Mouse (Mus musculus) MEL (cell line): ENCODE data around the gene Nrxn2. TPM values are rescaled to one million over a fixed set of nuclear protein-coding genes. Genes with fewer than 3 reads are reported as not detected.

ENCODE experiments used
- DNase-seq: peaks from one replicate; pipeline ENCODE4 v3.0.0; 2011; ENCODE audit warnings: low read depth, low spot score
- H3K27ac ChIP-seq: 2 replicates; pipeline ENCODE4 v1.5.1; 2012; ENCODE audit warnings: low read depth, mild to moderate bottlenecking, control low read depth, low read length, moderate library complexity; ENCODE audit not compliant: control insufficient read depth
- H3K27me3 ChIP-seq, 2 experiments: fragments of 150-350 bp in 1 of 2; sonication (generic) in 1 of 2; 2 replicates each; pipeline ENCODE4 v1.6.1; 2012; ENCODE audit warnings: low read length in 2 of 2, mild to moderate bottlenecking in 2 of 2, improper control_type of control experiment in 1 of 2, moderate library complexity in 1 of 2; ENCODE audit not compliant: insufficient read depth in 2 of 2, control insufficient read depth in 1 of 2
- H3K36me3 ChIP-seq, 2 experiments: 2 replicates each; pipeline ENCODE4 v1.6.1; 2012 to 2014; ENCODE audit warnings: low read length in 2 of 2, improper control_type of control experiment in 1 of 2, inconsistent platforms in 1 of 2, mild to moderate bottlenecking in 1 of 2; ENCODE audit not compliant: insufficient read depth in 2 of 2, control insufficient read depth in 1 of 2
- H3K4me1 ChIP-seq, 2 experiments: fragments of 150-350 bp in 1 of 2; sonication (generic) in 1 of 2; 2 replicates each; pipeline ENCODE4 v1.6.1; 2012; ENCODE audit warnings: low read length in 2 of 2, improper control_type of control experiment in 1 of 2, mild to moderate bottlenecking in 1 of 2; ENCODE audit not compliant: insufficient read depth in 2 of 2, control insufficient read depth in 1 of 2
- H3K4me3 ChIP-seq, 2 experiments: fragments of 150-350 bp in 1 of 2; sonication (generic) in 1 of 2; 2 replicates each; pipeline ENCODE4 v1.5.1; 2012; ENCODE audit warnings: low read depth in 2 of 2, low read length in 2 of 2, mild to moderate bottlenecking in 2 of 2, moderate library complexity in 2 of 2, control low read depth in 1 of 2, improper control_type of control experiment in 1 of 2; ENCODE audit not compliant: control insufficient read depth in 1 of 2, insufficient read depth in 1 of 2
- H3K79me2 ChIP-seq: 2 replicates; pipeline ENCODE4 v1.6.1; 2012; ENCODE audit warnings: mild to moderate bottlenecking, low read length, moderate library complexity; ENCODE audit not compliant: control insufficient read depth, poor library complexity, insufficient read depth
- H3K9ac ChIP-seq: 2 replicates; pipeline ENCODE4 v1.6.1; 2012; ENCODE audit warnings: low read depth, mild to moderate bottlenecking, control low read depth, low read length, moderate library complexity; ENCODE audit not compliant: control insufficient read depth, poor library complexity, severe bottlenecking
- H3K9me3 ChIP-seq: fragments of 150-350 bp; sonication (generic); replicated peaks from 2 replicates; pipeline ENCODE4 v1.6.1; 2012; ENCODE audit warnings: mild to moderate bottlenecking, low read length, improper control_type of control experiment, moderate library complexity; ENCODE audit not compliant: insufficient read depth
- BHLHE40 ChIP-seq: IDR thresholded peaks from 2 replicates; pipeline ENCODE4 v1.6.1; 2012; ENCODE audit warnings: low read depth, mild to moderate bottlenecking, inconsistent platforms, low read length, improper control_type of control experiment, borderline replicate concordance
- CHD1 ChIP-seq: IDR thresholded peaks from 2 replicates; pipeline ENCODE4 v1.6.1; 2012; ENCODE audit warnings: low read depth, mild to moderate bottlenecking, inconsistent platforms, low read length, improper control_type of control experiment
- CHD2 ChIP-seq: IDR thresholded peaks from 2 replicates; pipeline ENCODE4 v1.6.1; 2011; ENCODE audit warnings: low read length, improper control_type of control experiment
- CTCF ChIP-seq, 3 experiments: IDR thresholded peaks in 2 of 3; conservative IDR thresholded peaks in 1 of 3; 2 replicates each; pipeline ENCODE4 v1.5.1; 2011 to 2012; ENCODE audit warnings: low read length in 3 of 3, low read depth in 2 of 3, mild to moderate bottlenecking in 2 of 3, improper control_type of control experiment in 1 of 3, inconsistent platforms in 1 of 3, mixed read lengths in 1 of 3, moderate library complexity in 1 of 3; ENCODE audit not compliant: control insufficient read depth in 1 of 3, insufficient read depth in 1 of 3, poor library complexity in 1 of 3, severe bottlenecking in 1 of 3
- E2F4 ChIP-seq: IDR thresholded peaks from 2 replicates; pipeline ENCODE4 v1.6.1; 2011; ENCODE audit warnings: low read depth, low read length, improper control_type of control experiment, borderline replicate concordance
- ELF1 ChIP-seq: IDR thresholded peaks from 2 replicates; pipeline ENCODE4 v1.6.1; 2014; ENCODE audit warnings: low read depth, mild to moderate bottlenecking, inconsistent platforms, low read length, improper control_type of control experiment, moderate library complexity
- ETS1 ChIP-seq: IDR thresholded peaks from 2 replicates; pipeline ENCODE4 v1.6.1; 2012; ENCODE audit warnings: low read depth, mild to moderate bottlenecking, inconsistent platforms, low read length, improper control_type of control experiment, moderate library complexity
- HCFC1 ChIP-seq: IDR thresholded peaks from 2 replicates; pipeline ENCODE4 v1.6.1; 2012; ENCODE audit warnings: low read depth, mild to moderate bottlenecking, inconsistent platforms, low read length, improper control_type of control experiment, moderate library complexity
- KAT2A ChIP-seq: conservative IDR thresholded peaks from 2 replicates; pipeline ENCODE4 v1.6.1; 2012; ENCODE audit warnings: low read depth, low read length, improper control_type of control experiment, inconsistent platforms
- MAX ChIP-seq: IDR thresholded peaks from 2 replicates; pipeline ENCODE4 v1.6.1; 2011; ENCODE audit warnings: low read length, improper control_type of control experiment
- MAZ ChIP-seq: IDR thresholded peaks from 2 replicates; pipeline ENCODE4 v1.6.1; 2012; ENCODE audit warnings: low read depth, mild to moderate bottlenecking, inconsistent platforms, low read length, improper control_type of control experiment
- MEF2A ChIP-seq: IDR thresholded peaks from 2 replicates; pipeline ENCODE4 v1.6.1; 2014; ENCODE audit warnings: low read depth, mild to moderate bottlenecking, inconsistent platforms, low read length, improper control_type of control experiment; ENCODE audit not compliant: poor library complexity, insufficient replicate concordance, severe bottlenecking; ENCODE audit errors: extremely low read depth
- MXI1 ChIP-seq: IDR thresholded peaks from 2 replicates; pipeline ENCODE4 v1.6.1; 2011; ENCODE audit warnings: mild to moderate bottlenecking, low read depth, low read length, improper control_type of control experiment
- MYC ChIP-seq: IDR thresholded peaks from 2 replicates; pipeline ENCODE4 v1.6.1; 2011; ENCODE audit warnings: low read depth, mild to moderate bottlenecking, low read length, improper control_type of control experiment, moderate library complexity
- NRF1 ChIP-seq: IDR thresholded peaks from 2 replicates; pipeline ENCODE4 v1.6.1; 2014; ENCODE audit warnings: low read depth, mild to moderate bottlenecking, inconsistent platforms, low read length, improper control_type of control experiment, moderate library complexity; ENCODE audit not compliant: poor library complexity, insufficient read depth, severe bottlenecking
- POLR2A ChIP-seq, 2 experiments: IDR thresholded peaks; 2 replicates each; pipeline ENCODE4 v1.6.1; 2011 to 2012; ENCODE audit warnings: low read length in 2 of 2, mild to moderate bottlenecking in 2 of 2, control low read depth in 1 of 2, improper control_type of control experiment in 1 of 2, low read depth in 1 of 2, moderate library complexity in 1 of 2; ENCODE audit not compliant: control insufficient read depth in 1 of 2, insufficient read depth in 1 of 2, poor library complexity in 1 of 2
- POLR2AphosphoS2 ChIP-seq: IDR thresholded peaks from 2 replicates; pipeline ENCODE4 v1.6.1; 2011; ENCODE audit warnings: low read length, improper control_type of control experiment
- POLR2AphosphoS5 ChIP-seq: IDR thresholded peaks from 2 replicates; pipeline ENCODE4 v1.6.1; 2012; ENCODE audit warnings: low read depth, borderline replicate concordance, mild to moderate bottlenecking, inconsistent platforms, low read length, moderate library complexity, mixed read lengths
- RAD21 ChIP-seq: IDR thresholded peaks from 2 replicates; pipeline ENCODE4 v1.6.1; 2011; ENCODE audit warnings: mild to moderate bottlenecking, low read depth, low read length, improper control_type of control experiment
- RCOR1 ChIP-seq: IDR thresholded peaks from 2 replicates; pipeline ENCODE4 v1.6.1; 2012; ENCODE audit warnings: low read depth, mild to moderate bottlenecking, inconsistent platforms, low read length, improper control_type of control experiment
- SIN3A ChIP-seq: IDR thresholded peaks from 2 replicates; pipeline ENCODE4 v1.6.1; 2012; ENCODE audit warnings: low read length, improper control_type of control experiment, inconsistent platforms
- SMC3 ChIP-seq: IDR thresholded peaks from 2 replicates; pipeline ENCODE4 v1.6.1; 2011; ENCODE audit warnings: low read depth, low read length, improper control_type of control experiment
- TBP ChIP-seq: IDR thresholded peaks from 2 replicates; pipeline ENCODE4 v1.8.0; 2011; ENCODE audit warnings: low read depth, low read length, improper control_type of control experiment
- TCF12 ChIP-seq: IDR thresholded peaks from 2 replicates; pipeline ENCODE4 v1.6.1; 2014; ENCODE audit warnings: low read depth, mild to moderate bottlenecking, inconsistent platforms, low read length, improper control_type of control experiment, moderate library complexity
- USF2 ChIP-seq, 2 experiments: IDR thresholded peaks; 2 replicates each; pipeline ENCODE4 v1.6.1; 2011 to 2012; ENCODE audit warnings: improper control_type of control experiment in 2 of 2, low read length in 2 of 2, borderline replicate concordance in 1 of 2, inconsistent platforms in 1 of 2, low read depth in 1 of 2, mild to moderate bottlenecking in 1 of 2; ENCODE audit not compliant: insufficient read depth in 1 of 2
- ZKSCAN1 ChIP-seq: IDR thresholded peaks from 2 replicates; pipeline ENCODE4 v1.6.1; 2012; ENCODE audit warnings: low read depth, mild to moderate bottlenecking, inconsistent platforms, low read length, improper control_type of control experiment, moderate library complexity
- ZMIZ1 ChIP-seq: IDR thresholded peaks from 2 replicates; pipeline ENCODE4 v1.6.1; 2012; ENCODE audit warnings: low read depth, mild to moderate bottlenecking, inconsistent platforms, low read length, improper control_type of control experiment, moderate library complexity
- polyA plus RNA-seq, 2 experiments: library from polyadenylated mRNA; stranded (reverse) in 1 of 2; unstranded in 1 of 2; fragments of >175 nt in 1 of 2; fragments of >200 nt in 1 of 2; gene quantifications; 2 replicates each; pipeline versions ENCODE4 v1.2.1 to v1.2.4; 2012; ENCODE audit warnings: low replicate concordance in 2 of 2, low read depth in 1 of 2; ENCODE audit not compliant: insufficient read length in 2 of 2, insufficient read depth in 1 of 2, missing spikeins in 1 of 2
- total RNA-seq: library from RNA; depleted of rRNA; stranded (reverse); fragments of 300-350 nt; gene quantifications from 2 replicates; pipeline ENCODE4 v1.2.3, GENCODE M21; 2012

Nrxn2 gene
- total and polyA plus RNA-seq, 3 experiments: 0.39 to 0.42 TPM; not detected in 1

GRCm38 (mm10) chr19:6398447-6399284 lies 19.9 kb upstream of the Nrxn2 start:
- no peaks in the 10 kb centered on the region for H3K27me3 ChIP-seq
- H3K4me3 ChIP-seq: peak overlapping the region; percentile 56 to 89
- H3K27ac ChIP-seq: peak overlapping the region; percentile 67
- H3K9me3 ChIP-seq: no peaks in the 10 kb centered on the region
- DNase-seq: no peak
- H3K4me1 ChIP-seq: peaks cover 0 to 22% of the 10 kb centered on the region in 2 experiments; a peak in 3 of 4 replicates
- no peak for TF ChIP-seq NRF1
- 0 out of 2 replicates have a peak, but pooled peaks have one; percentile 37 for TF ChIP-seq MAZ
- peaks cover 0 to 4% of the 10 kb centered on the region in 2 experiments; a peak in 2 of 4 replicates for H3K36me3 ChIP-seq
- H3K79me2 ChIP-seq: peaks cover 2% of the 10 kb centered on the region; the same call in 1 of the 2 replicates
- peak overlapping the region; percentile 75 for H3K9ac ChIP-seq

GRCm38 (mm10) chr19:6399285-6400095 lies 19.0 kb upstream of the Nrxn2 start, which contains the start of gene Rasgrp2:
Rasgrp2 (plus strand) TSS chr19:6399340.
- peak within 1 kb of the TSS; percentile 67 for H3K27ac ChIP-seq
- H3K4me1 ChIP-seq: peaks cover 0 to 22% of the 10 kb centered on the region in 2 experiments; a peak in 3 of 4 replicates
- peak within 1 kb of the TSS; percentile 75 for H3K9ac ChIP-seq
- H3K9me3 ChIP-seq: no peaks in the 10 kb centered on the region
- peak within 1 kb of the TSS; percentile 56 to 89 for H3K4me3 ChIP-seq
- H3K27me3 ChIP-seq: no peaks in the 10 kb centered on the region
- peaks cover 0 to 4% of the 10 kb centered on the region in 2 experiments; a peak in 2 of 4 replicates for H3K36me3 ChIP-seq
- peak; percentile 72 for DNase-seq
- H3K79me2 ChIP-seq: peaks cover 2% of the 10 kb centered on the region; the same call in 1 of the 2 replicates
- no peak for TF ChIP-seq POLR2AphosphoS2
- no peak; the same call in 1 of the 2 replicates for TF ChIP-seq ELF1
- TF ChIP-seq POLR2A (IDR thresholded peaks at IDR 0.05; ENCODE audit: control insufficient read depth in 1 of 2, insufficient read depth in 1 of 2, low read depth in 1 of 2, low read length in 2 of 2, poor library complexity in 1 of 2): 0 out of 4 replicates have a peak, but pooled peaks of 1 of the 2 experiments have one; percentile 30
- no peak for TF ChIP-seq CTCF (IDR thresholded peaks at IDR 0.05 in 2 of 3, conservative IDR thresholded peaks at IDR 0.05 in 1 of 3; ENCODE audit: control insufficient read depth in 1 of 3, insufficient read depth in 1 of 3, low read depth in 2 of 3, low read length in 3 of 3, poor library complexity in 1 of 3, severe bottlenecking in 1 of 3)
- TF ChIP-seq MYC: no peak
- peak; percentile 90 for TF ChIP-seq MAZ
- TF ChIP-seq POLR2AphosphoS5: no peak
- no peak for TF ChIP-seq SMC3
- peak; percentile 22; the same call in 1 of the 2 replicates for TF ChIP-seq SIN3A
- TF ChIP-seq MEF2A: no peak
- TF ChIP-seq MXI1: peak; percentile 32; the same call in 1 of the 2 replicates
- TF ChIP-seq USF2 (IDR thresholded peaks at IDR 0.05; ENCODE audit: borderline replicate concordance in 1 of 2, insufficient read depth in 1 of 2, low read depth in 1 of 2, low read length in 2 of 2): no peak
- no peak for TF ChIP-seq RAD21
- no peak; the same call in 1 of the 2 replicates for TF ChIP-seq ETS1
- no peak; the same call in 1 of the 2 replicates for TF ChIP-seq HCFC1
- no peak for TF ChIP-seq MAX
- no peak for TF ChIP-seq ZKSCAN1
- TF ChIP-seq KAT2A: no peak
- no peak for TF ChIP-seq E2F4
- no peak for TF ChIP-seq CHD2
- no peak for TF ChIP-seq CHD1
- TF ChIP-seq RCOR1: no peak
- peak; percentile 22; the same call in 1 of the 2 replicates for TF ChIP-seq TCF12
- no peak for TF ChIP-seq TBP
- no peak for TF ChIP-seq ZMIZ1
- TF ChIP-seq BHLHE40: no peak
